Mouse (Mus musculus) layer of hippocampus, adult 18-20 months (tissue): ENCODE measurements at regions not wholly inside any gene's neighbourhood (a gene's known extent, or its start where the extent isn't known, plus 50 kb on each side); places are given as distances from the start of the nearest gene placed in this dataset.

Source experiments
- DNase-seq, 2 experiments: peaks; one replicate each; pipeline ENCODE4 v3.0.0; 2022; ENCODE audit warnings: low spot score in 2 of 2

DNA sequence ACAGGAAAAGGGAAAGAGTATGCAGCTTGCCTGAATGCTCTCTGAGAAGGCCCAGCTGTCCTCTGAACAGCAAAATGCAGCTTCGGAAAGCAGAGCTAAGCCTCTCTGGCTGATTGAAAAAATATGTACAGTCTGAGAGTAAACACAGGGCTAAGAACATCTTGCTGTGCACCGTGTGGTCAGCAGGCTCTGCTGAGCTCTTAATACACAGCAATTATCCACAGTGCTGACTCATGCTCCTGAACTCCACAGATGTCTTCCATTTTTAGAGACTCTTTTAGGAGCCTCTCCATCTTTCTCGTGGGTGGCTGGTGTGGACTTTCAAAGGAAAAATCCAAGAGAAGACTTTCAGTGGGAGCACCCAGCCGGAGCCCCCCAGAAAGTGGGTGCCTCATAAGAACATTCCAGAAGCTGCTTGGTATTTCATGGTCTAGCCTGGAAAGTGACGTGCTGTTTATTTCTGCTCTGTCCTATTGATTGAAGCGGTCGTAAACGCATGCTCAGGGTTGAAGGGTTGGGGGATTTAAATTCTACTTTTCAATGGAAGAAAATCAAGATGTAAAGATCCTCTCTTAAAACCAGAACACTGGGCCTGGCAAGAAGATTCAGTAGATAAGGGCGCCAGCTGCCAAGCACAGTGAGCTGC lies 209.5 kb downstream of the Mreg start:
- DNase-seq: peak; percentile 3 to 33

- peak in 1 of 2 experiments; percentile 28 for DNase-seq
Observed at GRCm38 (mm10) chr1:72000741-72001140, 211.4 kb downstream of the Mreg start.

- no peak for DNase-seq
Observed at GRCm38 (mm10) chr1:71996828-71997227, 215.3 kb downstream of the Mreg start.

- no peak for DNase-seq
Observed at GRCm38 (mm10) chr1:71996234-71996619, 215.9 kb downstream of the Mreg start.

DNA sequence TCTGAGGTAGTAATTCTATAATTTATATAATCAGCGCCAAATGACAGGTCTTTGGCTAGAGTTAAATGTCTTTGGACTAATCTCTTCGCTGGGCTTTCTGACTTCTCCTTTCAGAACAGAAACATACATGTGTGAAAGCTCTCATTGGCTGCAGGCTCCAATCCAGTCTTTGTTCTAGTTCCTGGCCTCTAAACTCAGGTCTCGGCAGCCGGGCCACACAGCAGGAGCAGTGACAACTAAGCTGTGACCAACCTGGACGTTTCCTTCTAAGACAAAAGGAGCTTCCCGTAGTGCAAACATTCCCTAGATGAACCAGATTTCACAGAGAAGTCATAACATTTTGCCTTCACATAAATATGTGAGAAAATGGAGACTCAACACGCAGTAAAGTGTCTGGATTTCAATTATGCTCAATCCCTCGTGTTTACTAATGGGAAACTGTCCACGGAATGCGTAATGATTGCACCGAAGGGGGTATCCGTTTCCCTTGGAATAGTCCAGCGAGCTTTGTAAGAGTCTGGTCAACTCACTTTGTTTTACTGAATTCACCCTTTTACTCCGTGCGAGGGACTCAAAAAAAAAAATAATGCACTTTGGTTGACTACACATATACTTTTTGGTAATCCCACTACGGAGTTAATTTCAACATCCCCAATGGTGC lies 216.4 kb downstream of the Mreg start:
- no peak for DNase-seq

DNA sequence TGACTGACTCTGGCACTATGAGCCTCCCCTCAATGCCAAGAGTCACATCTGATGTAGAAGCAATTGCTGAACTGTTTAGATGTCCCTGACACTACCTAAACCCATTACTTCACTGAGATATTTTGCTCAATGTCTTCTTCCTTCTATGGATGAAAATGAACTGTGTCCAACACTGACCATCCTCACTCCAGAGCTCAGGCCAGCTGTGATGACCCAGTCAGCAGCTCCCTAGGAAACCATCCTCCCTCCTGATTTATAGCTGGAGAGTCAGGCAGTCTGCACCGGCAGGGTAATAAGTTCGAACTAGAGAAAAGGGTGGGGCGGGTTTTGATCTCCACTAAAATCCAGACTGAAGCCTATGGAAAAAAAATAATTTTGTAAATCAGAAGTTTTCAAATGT lies 221.2 kb downstream of the Mreg start:
- no peak for DNase-seq

GRCm38 (mm10) chr1:71988086-71988485 lies 224.0 kb downstream of the Mreg start:
- no peak for DNase-seq

GRCm38 (mm10) chr1:71986047-71986446 lies 226.1 kb downstream of the Mreg start:
- DNase-seq: no peak

GRCm38 (mm10) chr1:71983786-71984185 lies 228.3 kb downstream of the Mreg start:
- DNase-seq: no peak

DNA sequence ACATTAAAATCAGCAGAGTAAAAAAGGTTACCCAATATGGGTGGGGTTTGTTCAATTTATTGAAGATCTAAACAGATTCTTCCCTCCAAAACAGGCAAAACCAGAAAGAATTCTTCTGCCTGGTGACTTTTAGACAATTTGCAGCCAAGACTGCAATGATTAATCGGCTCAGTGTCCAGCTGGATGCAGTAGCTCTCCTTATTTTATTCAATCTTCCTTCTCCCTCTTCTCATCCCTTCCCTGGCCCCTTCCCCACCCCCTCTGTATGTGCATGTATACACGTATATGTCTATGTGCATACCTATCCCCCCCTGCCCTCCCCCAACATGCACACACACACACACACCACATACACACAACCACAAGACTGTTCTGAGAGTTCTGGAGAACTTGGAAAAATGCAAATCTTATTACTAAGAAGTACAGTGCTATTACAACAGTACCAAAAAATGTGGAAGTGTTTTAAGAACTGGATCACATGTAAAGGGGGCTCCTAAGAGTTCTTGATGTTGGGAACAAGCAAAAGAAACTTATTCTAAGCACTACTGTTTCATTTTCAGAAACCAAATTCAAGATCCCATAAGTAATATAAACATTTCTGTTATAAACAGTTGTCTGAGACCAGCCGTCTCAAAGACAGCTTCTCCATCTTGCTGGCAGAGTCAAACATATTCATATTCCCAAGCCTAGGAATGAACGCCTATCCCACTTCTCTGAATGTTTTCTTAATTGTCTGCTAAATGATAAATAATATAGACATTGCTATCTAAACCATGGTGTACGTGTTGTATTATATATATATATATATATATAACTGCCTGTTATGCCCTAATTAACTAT lies 229.5 kb downstream of the Mreg start:
- DNase-seq: no peak

DNA sequence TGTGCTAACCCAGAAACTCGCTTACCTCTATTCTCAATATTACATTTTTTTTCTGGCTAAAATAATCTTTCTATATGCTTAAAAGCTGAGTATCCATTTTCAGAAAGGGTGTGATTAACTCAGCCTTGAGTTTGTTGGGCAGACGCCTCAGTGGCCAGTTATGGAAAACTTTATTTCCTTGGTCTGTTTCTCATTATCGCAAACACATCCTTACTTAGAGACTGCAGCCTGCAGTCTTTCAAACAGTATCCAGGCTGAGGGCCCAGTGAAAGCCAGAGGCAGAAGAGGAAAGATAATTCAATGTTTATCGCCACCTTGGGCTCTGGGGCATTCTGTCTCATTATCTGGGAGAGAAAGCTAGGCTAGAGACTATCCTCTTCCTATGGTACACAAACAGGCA lies 231.5 kb downstream of the Mreg start:
- no peak for DNase-seq

GRCm38 (mm10) chr1:71979261-71979660 lies 232.8 kb downstream of the Mreg start:
- no peak for DNase-seq

GRCm38 (mm10) chr1:71977361-71977760 lies 234.7 kb downstream of the Mreg start:
- DNase-seq: no peak

GRCm38 (mm10) chr1:71974715-71975114 lies 237.4 kb downstream of the Mreg start:
- no peak for DNase-seq

DNA sequence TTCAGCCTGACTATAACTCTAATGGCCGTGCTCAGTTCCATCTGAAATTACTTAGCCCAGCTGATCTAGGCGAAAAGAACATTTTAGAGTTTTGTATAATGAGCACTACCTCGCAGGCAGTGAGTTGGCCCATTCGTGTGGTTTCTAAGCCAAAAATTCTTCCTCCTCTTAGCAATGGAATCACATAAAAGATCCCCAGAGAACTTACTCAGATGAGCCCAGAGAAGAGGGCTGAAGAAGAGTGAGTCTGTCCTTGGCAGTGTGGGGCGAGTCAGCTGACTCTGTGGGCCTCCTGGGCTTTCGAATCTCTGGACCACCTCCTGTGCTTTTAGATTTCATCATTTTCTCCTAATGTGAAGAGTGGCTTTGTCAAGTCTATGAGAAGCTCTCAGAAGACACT lies 240.2 kb downstream of the Mreg start:
- peak in 1 of 2 experiments; percentile 3 for DNase-seq

DNA sequence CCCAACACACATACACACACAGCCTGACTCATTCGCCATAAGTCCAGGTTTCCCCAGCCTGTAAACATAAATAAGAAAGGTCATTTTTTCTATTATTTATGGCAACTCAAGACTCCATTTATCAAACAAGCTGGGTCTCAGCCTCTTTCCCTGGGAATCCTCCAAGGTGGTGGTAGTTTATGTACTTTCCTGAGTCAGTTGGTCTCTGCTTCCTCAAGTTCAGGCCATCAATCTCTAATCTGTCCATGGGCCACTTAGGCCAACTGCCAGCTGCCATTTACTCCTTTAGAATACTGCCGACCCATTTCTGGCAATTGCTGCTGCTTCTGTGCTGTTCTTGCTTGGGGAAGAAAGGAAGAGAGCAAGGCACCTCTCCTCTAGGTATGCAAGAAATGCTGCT lies 241.3 kb downstream of the Mreg start:
- DNase-seq: no peak

DNA sequence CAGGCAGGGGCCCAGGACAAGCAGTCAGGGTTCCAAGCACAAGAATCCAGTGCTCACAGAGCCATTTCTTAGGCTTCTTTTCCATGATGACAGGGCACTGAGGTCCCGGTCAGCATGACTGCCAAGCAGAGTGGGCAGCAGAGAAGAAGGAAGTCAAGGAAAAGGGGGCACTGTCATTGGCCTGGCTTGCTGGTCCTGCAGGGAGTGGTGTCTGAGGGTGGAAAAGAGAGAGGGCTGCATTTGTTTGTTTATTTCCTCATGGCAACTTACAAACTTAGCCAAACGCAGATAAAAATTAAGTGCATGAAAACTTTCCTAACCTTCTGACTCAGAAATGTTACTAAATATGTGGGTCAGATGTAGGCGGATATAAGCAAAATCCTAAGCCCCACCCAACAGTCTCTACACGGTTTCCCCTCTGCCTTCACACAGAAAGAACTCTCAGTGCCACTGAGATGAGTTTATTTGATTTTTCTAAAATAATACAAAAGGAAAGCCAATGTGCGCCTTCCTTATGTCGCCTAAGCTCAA lies 244.5 kb downstream of the Mreg start:
- DNase-seq: no peak

DNA sequence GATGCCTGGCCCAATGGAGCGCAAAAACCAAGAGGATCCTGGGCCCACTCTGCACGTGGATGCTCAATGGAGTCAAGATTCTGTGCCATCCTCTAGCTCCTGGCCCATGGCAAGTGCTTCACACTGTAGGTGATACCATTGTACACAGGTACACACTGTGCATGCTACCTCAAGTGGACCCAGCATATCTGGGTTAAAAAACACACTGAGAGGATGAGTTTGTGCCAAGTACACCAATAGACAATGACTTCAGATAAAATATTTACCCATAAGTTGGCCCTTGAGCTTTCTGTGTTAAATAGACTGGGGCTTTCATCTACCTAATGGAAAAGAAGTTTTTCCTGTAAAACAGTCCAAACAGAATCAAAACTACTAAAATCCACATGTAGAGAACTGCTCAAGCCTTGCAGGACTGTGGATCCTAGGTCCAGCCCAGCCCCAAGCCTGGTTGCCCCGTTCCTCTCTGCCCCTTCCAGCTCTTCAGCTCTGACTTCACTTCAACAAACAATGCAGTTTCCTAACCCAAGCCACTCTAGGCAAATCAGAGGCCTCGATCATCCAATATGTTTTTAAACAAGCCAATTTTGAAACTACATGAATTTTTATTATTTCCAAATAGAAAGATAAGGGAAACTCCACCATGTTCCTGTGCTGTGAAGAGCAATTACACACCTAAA lies 247.5 kb downstream of the Mreg start:
- no peak for DNase-seq

GRCm38 (mm10) chr1:71956940-71957339 lies 255.2 kb downstream of the Mreg start:
- DNase-seq: no peak

- DNase-seq: no peak
Observed at GRCm38 (mm10) chr1:71955331-71955730, 256.8 kb downstream of the Mreg start.

GRCm38 (mm10) chr1:71953292-71953691 lies 258.8 kb downstream of the Mreg start:
- no peak for DNase-seq
